Mouse (Mus musculus): ENCODE data around the gene Samd13. TPM values are rescaled to one million over a fixed set of nuclear protein-coding genes. Genes with fewer than 3 reads are reported as not detected.

The Samd13 gene
- total and polyA plus RNA-seq, 3 experiments = 0.09 to 2.1 TPM; not detected in 1

GRCm38 (mm10) chr3:146628227-146628982 is 57.0 kb downstream of the Samd13 start:
- peaks cover 28% of the 10 kb centered on the region for H3K27me3 ChIP-seq (ENCODE audit: insufficient read depth, low read length)
- no peak for ATAC-seq (ENCODE audit: extremely low read depth, insufficient number of reproducible peaks, low FRiP score, poor library complexity, severe bottlenecking)
- H3K36me3 ChIP-seq (replicated peaks) = no peaks in the 10 kb centered on the region
- TF ChIP-seq TAL1 (conservative IDR thresholded peaks at IDR 0.05; ENCODE audit: low read depth, low read length) (no peak), GATA1 (IDR thresholded peaks at IDR 0.05; ENCODE audit: borderline replicate concordance, low read length) (no peak), GATA2 (IDR thresholded peaks at IDR 0.05; ENCODE audit: borderline replicate concordance, low read depth, low read length) (no peak), CTCF (IDR thresholded peaks at IDR 0.05; ENCODE audit: low read depth, low read length) (no peak), POLR2AphosphoS5 (IDR thresholded peaks at IDR 0.05; ENCODE audit: insufficient replicate concordance, low read depth, low read length) (no peak)
- H3K4me3 ChIP-seq (ENCODE audit: low read depth, low read length) = no peak overlapping the region
- H3K9me3 ChIP-seq (replicated peaks) = no peaks in the 10 kb centered on the region
- peaks cover 13% of the 10 kb centered on the region for H3K4me1 ChIP-seq (ENCODE audit: insufficient read depth, low read depth, low read length)
- DNase-seq (ENCODE audit: low spot score) = no peak

- Histone ChIP-seq H3K4me3 (ENCODE audit: low read depth, low read length) (no peak overlapping the region), H3K36me3 (replicated peaks) (no peaks in the 10 kb centered on the region), H3K9me3 (replicated peaks) (no peaks in the 10 kb centered on the region), H3K4me1 (ENCODE audit: insufficient read depth, low read depth, low read length) (peaks cover 15% of the 10 kb centered on the region), H3K27me3 (ENCODE audit: insufficient read depth, low read length) (peaks cover 46% of the 10 kb centered on the region)
- no peak for TF ChIP-seq CTCF (IDR thresholded peaks at IDR 0.05; ENCODE audit: low read depth, low read length)
- TF ChIP-seq POLR2AphosphoS5 (IDR thresholded peaks at IDR 0.05; ENCODE audit: insufficient replicate concordance, low read depth, low read length) = no peak
- no peak for TF ChIP-seq GATA1 (IDR thresholded peaks at IDR 0.05; ENCODE audit: borderline replicate concordance, low read length)
- TF ChIP-seq TAL1 (conservative IDR thresholded peaks at IDR 0.05; ENCODE audit: low read depth, low read length) = no peak
- ATAC-seq (ENCODE audit: extremely low read depth, insufficient number of reproducible peaks, low FRiP score, poor library complexity, severe bottlenecking) = no peak
- DNase-seq (ENCODE audit: low spot score) = no peak
Observed at GRCm38 (mm10) chr3:146625766-146626165, 59.6 kb downstream of the Samd13 start.

- Histone ChIP-seq H3K4me1 (ENCODE audit: insufficient read depth, low read depth, low read length) (peaks cover 27% of the 10 kb centered on the region), H3K36me3 (replicated peaks) (no peaks in the 10 kb centered on the region), H3K27me3 (ENCODE audit: insufficient read depth, low read length) (peaks cover 31% of the 10 kb centered on the region), H3K9me3 (replicated peaks) (no peaks in the 10 kb centered on the region), H3K4me3 (ENCODE audit: low read depth, low read length) (no peak overlapping the region)
- DNase-seq (ENCODE audit: low spot score) (no peak), ATAC-seq (ENCODE audit: extremely low read depth, insufficient number of reproducible peaks, low FRiP score, poor library complexity, severe bottlenecking) (no peak)
- TF ChIP-seq CTCF (IDR thresholded peaks at IDR 0.05; ENCODE audit: low read depth, low read length) = no peak
- TF ChIP-seq GATA2 (IDR thresholded peaks at IDR 0.05; ENCODE audit: borderline replicate concordance, low read depth, low read length) = no peak
- no peak for TF ChIP-seq TAL1 (conservative IDR thresholded peaks at IDR 0.05; ENCODE audit: low read depth, low read length)
Observed at GRCm38 (mm10) chr3:146621966-146622365, 63.4 kb downstream of the Samd13 start.

DNA sequence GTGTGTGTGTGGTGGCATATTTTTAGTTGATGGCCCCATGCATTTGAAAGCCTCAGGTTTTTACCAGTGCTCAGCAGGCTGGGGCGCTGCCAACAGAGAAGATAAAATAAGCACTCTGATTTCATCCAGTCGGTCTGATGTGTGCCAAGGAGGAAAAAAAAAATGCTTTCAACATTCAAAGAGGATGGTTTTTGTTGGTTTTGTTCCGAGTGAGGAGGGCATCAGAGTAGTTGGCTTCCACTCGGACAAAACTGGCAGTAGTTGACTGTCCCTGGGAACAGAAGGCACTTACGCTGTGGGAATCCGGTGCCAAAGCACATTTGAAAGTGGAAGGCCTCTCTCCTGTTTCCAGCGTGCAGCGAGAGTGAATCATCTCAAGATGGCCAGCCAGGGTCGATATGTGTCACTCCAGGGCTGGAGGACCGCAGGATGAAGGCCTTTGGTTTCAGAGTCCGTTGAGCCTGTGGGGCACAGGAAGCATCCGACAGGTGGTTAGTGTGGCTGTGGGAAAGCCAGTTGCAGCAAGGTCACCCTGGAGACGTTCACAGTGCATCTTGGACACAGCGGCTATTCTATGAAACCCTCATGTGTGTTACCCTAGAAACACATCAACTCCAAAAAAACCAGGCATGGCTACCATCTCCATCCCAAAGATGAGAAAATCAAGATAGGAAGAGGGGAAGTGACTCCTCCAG is 64.7 kb downstream of the Samd13 start:
- ATAC-seq (ENCODE audit: extremely low read depth, insufficient number of reproducible peaks, low FRiP score, poor library complexity, severe bottlenecking) = no peak
- Histone ChIP-seq H3K36me3 (replicated peaks) (no peaks in the 10 kb centered on the region), H3K4me3 (ENCODE audit: low read depth, low read length) (no peak overlapping the region), H3K9me3 (replicated peaks) (no peaks in the 10 kb centered on the region), H3K4me1 (ENCODE audit: insufficient read depth, low read depth, low read length) (peaks cover 37% of the 10 kb centered on the region), H3K27me3 (ENCODE audit: insufficient read depth, low read length) (peaks cover 27% of the 10 kb centered on the region)
- TF ChIP-seq GATA1 (IDR thresholded peaks at IDR 0.05; ENCODE audit: borderline replicate concordance, low read length) = no peak
- no peak for TF ChIP-seq POLR2AphosphoS5 (IDR thresholded peaks at IDR 0.05; ENCODE audit: insufficient replicate concordance, low read depth, low read length)
- no peak for TF ChIP-seq TAL1 (conservative IDR thresholded peaks at IDR 0.05; ENCODE audit: low read depth, low read length)
- no peak for TF ChIP-seq GATA2 (IDR thresholded peaks at IDR 0.05; ENCODE audit: borderline replicate concordance, low read depth, low read length)
- TF ChIP-seq CTCF (IDR thresholded peaks at IDR 0.05; ENCODE audit: low read depth, low read length) = no peak
- no peak for DNase-seq (ENCODE audit: low spot score)

DNA sequence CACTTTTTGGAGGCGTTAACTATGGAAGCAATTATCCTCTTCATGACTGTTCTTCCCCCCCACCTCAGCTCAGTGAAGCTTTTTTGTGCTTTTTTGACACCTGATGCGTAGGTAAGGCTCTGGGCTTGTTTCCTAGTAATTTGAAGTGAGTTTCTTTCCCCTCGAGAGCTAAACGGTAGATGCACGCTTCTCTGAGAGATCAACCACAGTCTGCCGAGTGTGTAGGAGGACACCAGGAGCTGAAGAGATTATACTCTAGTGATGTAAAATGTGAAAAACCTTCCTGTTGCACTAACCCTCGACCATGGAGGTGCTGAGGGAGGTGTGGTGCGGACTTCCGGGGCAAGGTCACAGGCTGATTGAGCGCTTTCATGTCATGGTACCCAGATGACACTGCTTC is 65.3 kb downstream of the Samd13 start:
- Histone ChIP-seq H3K9me3 (replicated peaks) (no peaks in the 10 kb centered on the region), H3K4me1 (ENCODE audit: insufficient read depth, low read depth, low read length) (peaks cover 40% of the 10 kb centered on the region), H3K27me3 (ENCODE audit: insufficient read depth, low read length) (peaks cover 25% of the 10 kb centered on the region), H3K4me3 (ENCODE audit: low read depth, low read length) (no peak overlapping the region), H3K36me3 (replicated peaks) (no peaks in the 10 kb centered on the region)
- DNase-seq (ENCODE audit: low spot score) = no peak
- TF ChIP-seq GATA2 (IDR thresholded peaks at IDR 0.05; ENCODE audit: borderline replicate concordance, low read depth, low read length) (no peak), GATA1 (IDR thresholded peaks at IDR 0.05; ENCODE audit: borderline replicate concordance, low read length) (no peak), CTCF (IDR thresholded peaks at IDR 0.05; ENCODE audit: low read depth, low read length) (no peak), POLR2AphosphoS5 (IDR thresholded peaks at IDR 0.05; ENCODE audit: insufficient replicate concordance, low read depth, low read length) (no peak), TAL1 (conservative IDR thresholded peaks at IDR 0.05; ENCODE audit: low read depth, low read length) (no peak)
- no peak for ATAC-seq (ENCODE audit: extremely low read depth, insufficient number of reproducible peaks, low FRiP score, poor library complexity, severe bottlenecking)

- no peak for TF ChIP-seq GATA2 (IDR thresholded peaks at IDR 0.05; ENCODE audit: borderline replicate concordance, low read depth, low read length)
- TF ChIP-seq POLR2AphosphoS5 (IDR thresholded peaks at IDR 0.05; ENCODE audit: insufficient replicate concordance, low read depth, low read length) = no peak
- TF ChIP-seq TAL1 (conservative IDR thresholded peaks at IDR 0.05; ENCODE audit: low read depth, low read length) = no peak; the same call in 1 of the 2 replicates
- no peak for TF ChIP-seq GATA1 (IDR thresholded peaks at IDR 0.05; ENCODE audit: borderline replicate concordance, low read length)
- TF ChIP-seq CTCF (IDR thresholded peaks at IDR 0.05; ENCODE audit: low read depth, low read length) = no peak
- H3K27me3 ChIP-seq (ENCODE audit: insufficient read depth, low read length) = peaks cover 24% of the 10 kb centered on the region
- H3K4me1 ChIP-seq (ENCODE audit: insufficient read depth, low read depth, low read length) = peaks cover 45% of the 10 kb centered on the region
- ATAC-seq (ENCODE audit: extremely low read depth, insufficient number of reproducible peaks, low FRiP score, poor library complexity, severe bottlenecking) (peak; percentile 77), DNase-seq (ENCODE audit: low spot score) (peak; percentile 20)
- no peaks in the 10 kb centered on the region for H3K9me3 ChIP-seq (replicated peaks)
- no peak overlapping the region; the same call in 1 of the 2 replicates for H3K4me3 ChIP-seq (ENCODE audit: low read depth, low read length)
- no peaks in the 10 kb centered on the region for H3K36me3 ChIP-seq (replicated peaks)
Observed at GRCm38 (mm10) chr3:146618357-146618756, 67.0 kb downstream of the Samd13 start.

All from G1E (cell line).